9 mouse cellular contexts compared by ENCODE assay signal in genomic region chr1:171470371-171470871, GRCm38 (mm10). TPM values are rescaled to one million over a fixed set of nuclear protein-coding genes. Genes with fewer than 3 reads are reported as not detected.
A peak's percentile ranks its signal among the peaks of the same experiment; 100 is the strongest.
DNase-seq lines count a peak whose midpoint lies in the region; ATAC-seq and TF ChIP-seq lines count a peak whose summit lies in the region.
"Had no signal": no experiment of that assay in that cellular context is flagged by ENCODE, and none has a peak within 500 bp of the region (broad histone marks: within the 10 kb centered on the region; RNA-seq: fewer than 3 reads in every experiment).

No protein-coding gene starts in this region.

- H3K36me3 ChIP-seq in forebrain, postnatal 0 days (ENCODE audit: insufficient read depth) = no peaks in the 10 kb centered on the region
- H3K36me3 ChIP-seq in intestine, embryonic 14.5 days (ENCODE audit: control insufficient read depth, insufficient read depth, low read length) = no peaks in the 10 kb centered on the region
- H3K36me3 ChIP-seq in limb, embryonic 11.5 days (ENCODE audit: control insufficient read depth, insufficient read depth, low read length) = no peaks in the 10 kb centered on the region
- H3K36me3 ChIP-seq: limb, embryonic 15.5 days had no signal

- H3K4me1 ChIP-seq in brown adipose tissue, adult 24 weeks (ENCODE audit: control insufficient read depth, insufficient read depth, insufficient read length, low read length) = peaks cover 4% of the 10 kb centered on the region; the same call in 1 of the 2 replicates
- no peaks in the 10 kb centered on the region for H3K4me1 ChIP-seq in forebrain, postnatal 0 days (ENCODE audit: insufficient read depth)
- H3K4me1 ChIP-seq in intestine, embryonic 14.5 days (replicated peaks; ENCODE audit: control insufficient read depth, insufficient read depth, low read length) = no peaks in the 10 kb centered on the region; the same call in 1 of the 2 replicates
- no peaks in the 10 kb centered on the region for H3K4me1 ChIP-seq in limb, embryonic 11.5 days (ENCODE audit: control insufficient read depth, insufficient read depth, low read length)
- H3K4me1 ChIP-seq: limb, embryonic 15.5 days had no signal

- H3K27me3 ChIP-seq in forebrain, postnatal 0 days (ENCODE audit: insufficient read depth, low read length) = no peaks in the 10 kb centered on the region
- no peaks in the 10 kb centered on the region for H3K27me3 ChIP-seq in intestine, embryonic 14.5 days (replicated peaks; ENCODE audit: control insufficient read depth, insufficient read depth, low read length)
- no peaks in the 10 kb centered on the region for H3K27me3 ChIP-seq in limb, embryonic 11.5 days (ENCODE audit: control insufficient read depth, insufficient read depth, low read length)
- H3K27me3 ChIP-seq: limb, embryonic 15.5 days had no signal

- no peaks in the 10 kb centered on the region for H3K9me3 ChIP-seq in forebrain, postnatal 0 days (ENCODE audit: low read length)
- no peaks in the 10 kb centered on the region for H3K9me3 ChIP-seq in intestine, embryonic 14.5 days (ENCODE audit: control insufficient read depth, low read length)
- H3K9me3 ChIP-seq in limb, embryonic 11.5 days (ENCODE audit: control insufficient read depth, low read length) = no peaks in the 10 kb centered on the region
- H3K9me3 ChIP-seq: limb, embryonic 15.5 days had no signal

- ATAC-seq in forebrain, postnatal 0 days = no peak
- ATAC-seq in intestine, embryonic 14.5 days (replicated peaks; ENCODE audit: low FRiP score, low TSS enrichment, low read depth) = no peak
- no peak for ATAC-seq in limb, embryonic 11.5 days (ENCODE audit: insufficient number of reproducible peaks, low FRiP score, low TSS enrichment, low read depth)
- peak; percentile 75 for ATAC-seq in neutrophil, adult 5-6 weeks (ENCODE audit: extremely low read depth, insufficient number of reproducible peaks, low FRiP score, poor library complexity, severe bottlenecking)
- no peak for ATAC-seq in monocyte, adult 5-6 weeks (replicated peaks; ENCODE audit: insufficient number of reproducible peaks, low FRiP score, low TSS enrichment, poor library complexity, severe bottlenecking)

- H3K4me2 ChIP-seq in forebrain, postnatal 0 days (ENCODE audit: low read depth) = no peak overlapping the region
- no peak overlapping the region for H3K4me2 ChIP-seq in intestine, embryonic 14.5 days (ENCODE audit: low read length)
- no peak overlapping the region for H3K4me2 ChIP-seq in limb, embryonic 11.5 days (ENCODE audit: low read depth, severe bottlenecking)
- H3K4me2 ChIP-seq: limb, embryonic 15.5 days had no signal

- H3K27ac ChIP-seq in brown adipose tissue, adult 24 weeks (replicated peaks; ENCODE audit: low read depth, low read length) = peak overlapping the region; percentile 21; the same call in 1 of the 2 replicates
- no peak overlapping the region for H3K27ac ChIP-seq in forebrain, postnatal 0 days (ENCODE audit: low read depth, low read length)
- H3K27ac ChIP-seq in intestine, embryonic 14.5 days (ENCODE audit: low read depth) = no peak overlapping the region
- no peak overlapping the region for H3K27ac ChIP-seq in limb, embryonic 11.5 days (replicated peaks; ENCODE audit: low read depth, low read length)

- no peak overlapping the region for H3K4me3 ChIP-seq in brown adipose tissue, adult 24 weeks (ENCODE audit: insufficient read depth, low read depth, low read length)
- no peak overlapping the region for H3K4me3 ChIP-seq in forebrain, postnatal 0 days (ENCODE audit: low read depth, low read length)
- H3K4me3 ChIP-seq in intestine, embryonic 14.5 days (ENCODE audit: low read depth, low read length) = no peak overlapping the region
- no peak overlapping the region for H3K4me3 ChIP-seq in limb, embryonic 11.5 days (ENCODE audit: low read depth, low read length)
- H3K4me3 ChIP-seq: limb, embryonic 15.5 days had no signal

- peak; percentile 96 for DNase-seq in 3T3-L1 (ENCODE audit: low read depth, low spot score)
- peak; percentile 88 for DNase-seq in CD4-positive, CD25-positive, alpha-beta regulatory T cell, adult 2 months (ENCODE audit: low read depth, low spot score)
- DNase-seq in forebrain, postnatal 0 days = peak; percentile 76
- DNase-seq in intestine, embryonic 14.5 days (ENCODE audit: low spot score) = peak; percentile 85
- DNase-seq in limb, embryonic 11.5 days (ENCODE audit: low spot score) = peak; percentile 73

- TF ChIP-seq CTCF in forebrain, postnatal 0 days (IDR thresholded peaks at IDR 0.05; ENCODE audit: low read depth) = peak; percentile 80

- 30% methylated on average over 7 of the region's 7 CpGs for WGBS in forebrain, postnatal 0 days
- 31% methylated on average over 7 of the region's 7 CpGs for WGBS in intestine, embryonic 14.5 days
- WGBS in limb, embryonic 11.5 days = 33% methylated on average over 7 of the region's 7 CpGs

- H3K9ac ChIP-seq in forebrain, postnatal 0 days = no peak overlapping the region
- H3K9ac ChIP-seq in intestine, embryonic 14.5 days (ENCODE audit: low read length) = no peak overlapping the region
- no peak overlapping the region for H3K9ac ChIP-seq in limb, embryonic 11.5 days (ENCODE audit: low read length)
- H3K9ac ChIP-seq: limb, embryonic 15.5 days had no signal

RNA-seq across cellular contexts. Expression of gene Alyref2, which starts 32.9 kb away (rescaled TPM):
- polyA plus RNA-seq in brown adipose tissue, adult 24 weeks (2012; ENCODE audit: insufficient read depth, insufficient read length, missing spikeins) = 2.7 and 3.0 TPM in 2 replicates
- 12.2 and 13.4 TPM in 2 replicates for total RNA-seq in forebrain, postnatal 0 days (2014; rRNA removed)
- polyA plus RNA-seq in forebrain, postnatal 0 days (2015; fragmentation: Nextera tagmentation; extraction: Ambion mirVana) = 17.5 and 20.8 TPM in 2 replicates
- 10.9 and 12.3 TPM in 2 replicates for polyA plus RNA-seq in intestine, embryonic 14.5 days (2014; fragmentation: Nextera tagmentation; extraction: Ambion mirVana)
- polyA plus RNA-seq in limb, embryonic 11.5 days (2014; fragmentation: Nextera tagmentation; extraction: Ambion mirVana) = 7.1 and 10.3 TPM in 2 replicates
- total RNA-seq in neutrophil, adult 5-6 weeks (2017) = 20.3 and 20.7 TPM in 2 replicates
- total RNA-seq in monocyte, adult 5-6 weeks (2017) = 10.6 to 14.2 TPM (median 11.8 TPM) in 3 replicates

RNA-seq across cellular contexts. Expression of gene F11r, which starts 33.1 kb away (rescaled TPM):
- 42.9 and 45.1 TPM in 2 replicates for polyA plus RNA-seq in brown adipose tissue, adult 24 weeks (2012; ENCODE audit: insufficient read depth, insufficient read length, missing spikeins)
- 3.6 and 6.2 TPM in 2 replicates for total RNA-seq in forebrain, postnatal 0 days (2014; rRNA removed)
- 4.6 and 7.8 TPM in 2 replicates for polyA plus RNA-seq in forebrain, postnatal 0 days (2015; fragmentation: Nextera tagmentation; extraction: Ambion mirVana)
- polyA plus RNA-seq in intestine, embryonic 14.5 days (2014; fragmentation: Nextera tagmentation; extraction: Ambion mirVana) = 88.7 and 92.1 TPM in 2 replicates
- 26.7 and 28.4 TPM in 2 replicates for polyA plus RNA-seq in limb, embryonic 11.5 days (2014; fragmentation: Nextera tagmentation; extraction: Ambion mirVana)
- 2.5 and 2.9 TPM in 2 replicates for total RNA-seq in neutrophil, adult 5-6 weeks (2017)
- 3.5 to 8.6 TPM (median 4.5 TPM) in 3 replicates for total RNA-seq in monocyte, adult 5-6 weeks (2017)

RNA-seq across cellular contexts. Expression of gene Tstd1, which starts 51.7 kb away (rescaled TPM):
- polyA plus RNA-seq in brown adipose tissue, adult 24 weeks (2012; ENCODE audit: insufficient read depth, insufficient read length, missing spikeins) = not detected in 2 replicates
- total RNA-seq in forebrain, postnatal 0 days (2014; rRNA removed) = 1.3 and 2.0 TPM in 2 replicates
- 1.9 and 3.1 TPM in 2 replicates for polyA plus RNA-seq in forebrain, postnatal 0 days (2015; fragmentation: Nextera tagmentation; extraction: Ambion mirVana)
- 2.8 and 3.4 TPM in 2 replicates for polyA plus RNA-seq in intestine, embryonic 14.5 days (2014; fragmentation: Nextera tagmentation; extraction: Ambion mirVana)
- polyA plus RNA-seq in limb, embryonic 11.5 days (2014; fragmentation: Nextera tagmentation; extraction: Ambion mirVana) = 3.2 and 3.3 TPM in 2 replicates
- 8.8 and 15.2 TPM in 2 replicates for total RNA-seq in neutrophil, adult 5-6 weeks (2017)
- 3.9 to 9.0 TPM (median 4.9 TPM) in 3 replicates for total RNA-seq in monocyte, adult 5-6 weeks (2017)

RNA-seq across cellular contexts. Expression of gene Usf1, which starts 59.3 kb away (rescaled TPM):
- polyA plus RNA-seq in brown adipose tissue, adult 24 weeks (2012; ENCODE audit: insufficient read depth, insufficient read length, missing spikeins) = 13.1 and 18.2 TPM in 2 replicates
- 168 and 183 TPM in 2 replicates for total RNA-seq in forebrain, postnatal 0 days (2014; rRNA removed)
- 198 and 200 TPM in 2 replicates for polyA plus RNA-seq in forebrain, postnatal 0 days (2015; fragmentation: Nextera tagmentation; extraction: Ambion mirVana)
- 73.7 and 83.4 TPM in 2 replicates for polyA plus RNA-seq in intestine, embryonic 14.5 days (2014; fragmentation: Nextera tagmentation; extraction: Ambion mirVana)
- polyA plus RNA-seq in limb, embryonic 11.5 days (2014; fragmentation: Nextera tagmentation; extraction: Ambion mirVana) = 114 and 124 TPM in 2 replicates
- total RNA-seq in neutrophil, adult 5-6 weeks (2017) = 111 and 138 TPM in 2 replicates
- 91.6 to 117 TPM (median 94.5 TPM) in 3 replicates for total RNA-seq in monocyte, adult 5-6 weeks (2017)
